Mouse (Mus musculus) MEL (cell line): ENCODE measurements around the gene 2010003K11Rik. TPM values are rescaled to one million over a fixed set of nuclear protein-coding genes. Genes with fewer than 3 reads are reported as not detected.

ENCODE experiments used
- DNase-seq: peaks from one replicate; pipeline ENCODE4 v3.0.0; 2011; ENCODE audit warnings: low read depth, low spot score
- H3K27ac ChIP-seq: 2 replicates; pipeline ENCODE4 v1.5.1; 2012; ENCODE audit warnings: low read depth, mild to moderate bottlenecking, control low read depth, low read length, moderate library complexity; ENCODE audit not compliant: control insufficient read depth
- H3K27me3 ChIP-seq, 2 experiments: fragments of 150-350 bp in 1 of 2; sonication (generic) in 1 of 2; 2 replicates each; pipeline ENCODE4 v1.6.1; 2012; ENCODE audit warnings: low read length in 2 of 2, mild to moderate bottlenecking in 2 of 2, improper control_type of control experiment in 1 of 2, moderate library complexity in 1 of 2; ENCODE audit not compliant: insufficient read depth in 2 of 2, control insufficient read depth in 1 of 2
- H3K36me3 ChIP-seq, 2 experiments: 2 replicates each; pipeline ENCODE4 v1.6.1; 2012 to 2014; ENCODE audit warnings: low read length in 2 of 2, improper control_type of control experiment in 1 of 2, inconsistent platforms in 1 of 2, mild to moderate bottlenecking in 1 of 2; ENCODE audit not compliant: insufficient read depth in 2 of 2, control insufficient read depth in 1 of 2
- H3K4me1 ChIP-seq, 2 experiments: fragments of 150-350 bp in 1 of 2; sonication (generic) in 1 of 2; 2 replicates each; pipeline ENCODE4 v1.6.1; 2012; ENCODE audit warnings: low read length in 2 of 2, improper control_type of control experiment in 1 of 2, mild to moderate bottlenecking in 1 of 2; ENCODE audit not compliant: insufficient read depth in 2 of 2, control insufficient read depth in 1 of 2
- H3K4me3 ChIP-seq, 2 experiments: fragments of 150-350 bp in 1 of 2; sonication (generic) in 1 of 2; 2 replicates each; pipeline ENCODE4 v1.5.1; 2012; ENCODE audit warnings: low read depth in 2 of 2, low read length in 2 of 2, mild to moderate bottlenecking in 2 of 2, moderate library complexity in 2 of 2, control low read depth in 1 of 2, improper control_type of control experiment in 1 of 2; ENCODE audit not compliant: control insufficient read depth in 1 of 2, insufficient read depth in 1 of 2
- H3K79me2 ChIP-seq: 2 replicates; pipeline ENCODE4 v1.6.1; 2012; ENCODE audit warnings: mild to moderate bottlenecking, low read length, moderate library complexity; ENCODE audit not compliant: control insufficient read depth, poor library complexity, insufficient read depth
- H3K9ac ChIP-seq: 2 replicates; pipeline ENCODE4 v1.6.1; 2012; ENCODE audit warnings: low read depth, mild to moderate bottlenecking, control low read depth, low read length, moderate library complexity; ENCODE audit not compliant: control insufficient read depth, poor library complexity, severe bottlenecking
- H3K9me3 ChIP-seq: fragments of 150-350 bp; sonication (generic); replicated peaks from 2 replicates; pipeline ENCODE4 v1.6.1; 2012; ENCODE audit warnings: mild to moderate bottlenecking, low read length, improper control_type of control experiment, moderate library complexity; ENCODE audit not compliant: insufficient read depth
- CHD1 ChIP-seq: IDR thresholded peaks from 2 replicates; pipeline ENCODE4 v1.6.1; 2012; ENCODE audit warnings: low read depth, mild to moderate bottlenecking, inconsistent platforms, low read length, improper control_type of control experiment
- CTCF ChIP-seq, 3 experiments: IDR thresholded peaks in 2 of 3; conservative IDR thresholded peaks in 1 of 3; 2 replicates each; pipeline ENCODE4 v1.5.1; 2011 to 2012; ENCODE audit warnings: low read length in 3 of 3, low read depth in 2 of 3, mild to moderate bottlenecking in 2 of 3, improper control_type of control experiment in 1 of 3, inconsistent platforms in 1 of 3, mixed read lengths in 1 of 3, moderate library complexity in 1 of 3; ENCODE audit not compliant: control insufficient read depth in 1 of 3, insufficient read depth in 1 of 3, poor library complexity in 1 of 3, severe bottlenecking in 1 of 3
- GABPA ChIP-seq: IDR thresholded peaks from 2 replicates; pipeline ENCODE4 v1.6.1; 2012; ENCODE audit warnings: low read depth, mild to moderate bottlenecking, inconsistent platforms, low read length, improper control_type of control experiment, moderate library complexity
- HCFC1 ChIP-seq: IDR thresholded peaks from 2 replicates; pipeline ENCODE4 v1.6.1; 2012; ENCODE audit warnings: low read depth, mild to moderate bottlenecking, inconsistent platforms, low read length, improper control_type of control experiment, moderate library complexity
- KAT2A ChIP-seq: conservative IDR thresholded peaks from 2 replicates; pipeline ENCODE4 v1.6.1; 2012; ENCODE audit warnings: low read depth, low read length, improper control_type of control experiment, inconsistent platforms
- POLR2A ChIP-seq, 2 experiments: IDR thresholded peaks; 2 replicates each; pipeline ENCODE4 v1.6.1; 2011 to 2012; ENCODE audit warnings: low read length in 2 of 2, mild to moderate bottlenecking in 2 of 2, control low read depth in 1 of 2, improper control_type of control experiment in 1 of 2, low read depth in 1 of 2, moderate library complexity in 1 of 2; ENCODE audit not compliant: control insufficient read depth in 1 of 2, insufficient read depth in 1 of 2, poor library complexity in 1 of 2
- POLR2AphosphoS5 ChIP-seq: IDR thresholded peaks from 2 replicates; pipeline ENCODE4 v1.6.1; 2012; ENCODE audit warnings: low read depth, borderline replicate concordance, mild to moderate bottlenecking, inconsistent platforms, low read length, moderate library complexity, mixed read lengths
- RAD21 ChIP-seq: IDR thresholded peaks from 2 replicates; pipeline ENCODE4 v1.6.1; 2011; ENCODE audit warnings: mild to moderate bottlenecking, low read depth, low read length, improper control_type of control experiment
- SIN3A ChIP-seq: IDR thresholded peaks from 2 replicates; pipeline ENCODE4 v1.6.1; 2012; ENCODE audit warnings: low read length, improper control_type of control experiment, inconsistent platforms
- USF2 ChIP-seq, 2 experiments: IDR thresholded peaks; 2 replicates each; pipeline ENCODE4 v1.6.1; 2011 to 2012; ENCODE audit warnings: improper control_type of control experiment in 2 of 2, low read length in 2 of 2, borderline replicate concordance in 1 of 2, inconsistent platforms in 1 of 2, low read depth in 1 of 2, mild to moderate bottlenecking in 1 of 2; ENCODE audit not compliant: insufficient read depth in 1 of 2
- polyA plus RNA-seq, 2 experiments: library from polyadenylated mRNA; stranded (reverse) in 1 of 2; unstranded in 1 of 2; fragments of >175 nt in 1 of 2; fragments of >200 nt in 1 of 2; gene quantifications; 2 replicates each; pipeline versions ENCODE4 v1.2.1 to v1.2.4; 2012; ENCODE audit warnings: low replicate concordance in 2 of 2, low read depth in 1 of 2; ENCODE audit not compliant: insufficient read length in 2 of 2, insufficient read depth in 1 of 2, missing spikeins in 1 of 2
- total RNA-seq: library from RNA; depleted of rRNA; stranded (reverse); fragments of 300-350 nt; gene quantifications from 2 replicates; pipeline ENCODE4 v1.2.3, GENCODE M21; 2012

Gene 2010003K11Rik
- total and polyA plus RNA-seq, 3 experiments, result not detected

GRCm38 (mm10) chr19:4540263-4540662, 41.9 kb upstream of the 2010003K11Rik start:
- H3K27me3 ChIP-seq, result no peaks in the 10 kb centered on the region
- no peaks in the 10 kb centered on the region for H3K36me3 ChIP-seq
- H3K9ac ChIP-seq, result no peak overlapping the region
- H3K4me1 ChIP-seq, result no peaks in the 10 kb centered on the region
- no peak overlapping the region for H3K27ac ChIP-seq
- no peak overlapping the region for H3K4me3 ChIP-seq
- H3K79me2 ChIP-seq, result no peaks in the 10 kb centered on the region
- TF ChIP-seq GABPA (no peak), RAD21 (no peak), CTCF (IDR thresholded peaks at IDR 0.05 in 2 of 3, conservative IDR thresholded peaks at IDR 0.05 in 1 of 3; ENCODE audit: control insufficient read depth in 1 of 3, insufficient read depth in 1 of 3, low read depth in 2 of 3, low read length in 3 of 3, poor library complexity in 1 of 3, severe bottlenecking in 1 of 3) (peak in 2 of 3 experiments; percentile 19 to 29; a peak in 1 of 6 replicates)
- TF ChIP-seq, all 39 proteins: peak for 1
- no peaks in the 10 kb centered on the region for H3K9me3 ChIP-seq
- DNase-seq, result no peak

GRCm38 (mm10) chr19:4536606-4537005, 38.2 kb upstream of the 2010003K11Rik start:
- H3K36me3 ChIP-seq, result no peaks in the 10 kb centered on the region
- no peaks in the 10 kb centered on the region for H3K79me2 ChIP-seq
- no peaks in the 10 kb centered on the region for H3K27me3 ChIP-seq
- TF ChIP-seq KAT2A, result no peak
- no peak for TF ChIP-seq HCFC1
- TF ChIP-seq POLR2A (IDR thresholded peaks at IDR 0.05; ENCODE audit: control insufficient read depth in 1 of 2, insufficient read depth in 1 of 2, low read depth in 1 of 2, low read length in 2 of 2, poor library complexity in 1 of 2), result no peak
- H3K4me3 ChIP-seq, result no peak overlapping the region
- no peak for DNase-seq
- H3K9me3 ChIP-seq, result no peaks in the 10 kb centered on the region
- H3K4me1 ChIP-seq, result no peaks in the 10 kb centered on the region
- no peak overlapping the region for H3K9ac ChIP-seq
- no peak overlapping the region for H3K27ac ChIP-seq

- H3K36me3 ChIP-seq, result no peaks in the 10 kb centered on the region
- no peaks in the 10 kb centered on the region for H3K79me2 ChIP-seq
- H3K27me3 ChIP-seq, result no peaks in the 10 kb centered on the region
- H3K9me3 ChIP-seq, result no peaks in the 10 kb centered on the region
- H3K4me1 ChIP-seq, result no peaks in the 10 kb centered on the region
- DNase-seq, result no peak
- no peak overlapping the region for H3K27ac ChIP-seq
- no peak overlapping the region for H3K4me3 ChIP-seq
- H3K9ac ChIP-seq, result no peak overlapping the region
- TF ChIP-seq KAT2A (no peak), USF2 (IDR thresholded peaks at IDR 0.05; ENCODE audit: borderline replicate concordance in 1 of 2, insufficient read depth in 1 of 2, low read depth in 1 of 2, low read length in 2 of 2) (no peak), SIN3A (no peak), POLR2AphosphoS5 (no peak)
These were observed 37.5 kb upstream of the 2010003K11Rik start for GRCm38 (mm10) chr19:4535922-4536321.

GRCm38 (mm10) chr19:4534646-4535045, 36.3 kb upstream of the 2010003K11Rik start:
- H3K36me3 ChIP-seq, result no peaks in the 10 kb centered on the region
- DNase-seq, result no peak
- H3K27ac ChIP-seq, result no peak overlapping the region
- H3K9ac ChIP-seq, result no peak overlapping the region
- no peaks in the 10 kb centered on the region for H3K27me3 ChIP-seq
- no peaks in the 10 kb centered on the region for H3K79me2 ChIP-seq
- TF ChIP-seq CHD1, result no peak
- TF ChIP-seq SIN3A, result no peak
- no peaks in the 10 kb centered on the region for H3K4me1 ChIP-seq
- no peaks in the 10 kb centered on the region for H3K9me3 ChIP-seq
- no peak overlapping the region for H3K4me3 ChIP-seq
